In genomic region chr9:95554231-95555221, GRCm38 (mm10) we compare ENCODE assay signal across 20 mouse cellular contexts. TPM values are rescaled to one million over a fixed set of nuclear protein-coding genes. Genes with fewer than 3 reads are reported as not detected.
DNase-seq lines count a peak whose midpoint lies in the region; ATAC-seq and TF ChIP-seq lines count a peak whose summit lies in the region.
"Had no signal": no experiment of that assay in that cellular context is flagged by ENCODE, and none has a peak within 500 bp of the region (broad histone marks: within the 10 kb centered on the region; RNA-seq: fewer than 3 reads in every experiment).

No protein-coding gene starts in this region.

- H3K9me3 ChIP-seq in erythroblast, embryonic 14.5 days (ENCODE audit: control insufficient read depth, low read length): no peaks in the 10 kb centered on the region
- H3K9me3 ChIP-seq in liver, embryonic 15.5 days (replicated peaks): no peaks in the 10 kb centered on the region
- H3K9me3 ChIP-seq: forebrain, embryonic 13.5 days had no signal

- TF ChIP-seq CTCF in kidney, adult 2 months (conservative IDR thresholded peaks at IDR 0.05; ENCODE audit: insufficient read depth, insufficient read length, low read depth, low read length): no peak

- H3K9ac ChIP-seq in liver, embryonic 15.5 days: peak overlapping the region; percentile 15; the same call in 1 of the 2 replicates
- H3K9ac ChIP-seq: forebrain, embryonic 13.5 days had no signal

- H3K4me3 ChIP-seq in kidney, adult 2 months (ENCODE audit: insufficient read depth, low read depth, low read length): no peak overlapping the region
- H3K4me3 ChIP-seq in erythroblast, embryonic 14.5 days (replicated peaks): peak overlapping the region; percentile 4
- H3K4me3 ChIP-seq in liver, embryonic 15.5 days (replicated peaks): 0 out of 2 replicates have a peak overlapping the region, but pooled peaks have one; percentile 0
- H3K4me3 ChIP-seq: forebrain, embryonic 13.5 days had no signal

- H3K27me3 ChIP-seq in kidney, adult 2 months (replicated peaks; ENCODE audit: control insufficient read depth, insufficient read depth, low read length): no peaks in the 10 kb centered on the region
- peaks cover 27% of the 10 kb centered on the region for H3K27me3 ChIP-seq in erythroblast, embryonic 14.5 days (ENCODE audit: control insufficient read depth)
- H3K27me3 ChIP-seq in liver, embryonic 15.5 days: peaks cover 24% of the 10 kb centered on the region

- peak overlapping the region; percentile 57 for H3K4me2 ChIP-seq in liver, embryonic 15.5 days
- H3K4me2 ChIP-seq: forebrain, embryonic 13.5 days; heart, embryonic 11.5 days had no signal

- TF ChIP-seq POLR2A in kidney, adult 2 months (IDR thresholded peaks at IDR 0.05; ENCODE audit: low read depth, low read length): no peak

- WGBS in kidney, adult 2 months: 70% methylated on average over 18 of the region's 18 CpGs
- WGBS in liver, embryonic 15.5 days (ENCODE audit: insufficient replicate concordance): 39% methylated on average over 18 of the region's 18 CpGs

- DNase-seq in kidney, adult 2 months: peak; percentile 41
- no peak for DNase-seq in kidney, adult 9 months
- peak; percentile 47 to 78 for DNase-seq in spleen, postnatal 36 days (ENCODE audit: low spot score in 2 of 2)
- no peak for DNase-seq in gastrocnemius, adult 18-20 months (ENCODE audit: low spot score)
- no peak for DNase-seq in kidney, postnatal 36 days
- no peak for DNase-seq in thymus, postnatal 10 days (ENCODE audit: low spot score in 2 of 2)
- DNase-seq: adrenal gland, postnatal 14 days; cerebellum, adult 9-10 months; heart, postnatal 14 days; lung, adult 2 months; lung, postnatal 4 days; midbrain, embryonic 14.5 days; retina, postnatal 1 day; thymus, postnatal 36 days had no signal

- H3K4me1 ChIP-seq in kidney, adult 2 months (ENCODE audit: control insufficient read depth, insufficient read depth, low read length): peaks cover 17% of the 10 kb centered on the region; the same call in 1 of the 2 replicates
- H3K4me1 ChIP-seq in erythroblast, embryonic 14.5 days (ENCODE audit: control insufficient read depth): peaks cover 92% of the 10 kb centered on the region
- peaks cover 96% of the 10 kb centered on the region for H3K4me1 ChIP-seq in liver, embryonic 15.5 days (replicated peaks)

- no peaks in the 10 kb centered on the region for H3K36me3 ChIP-seq in kidney, adult 2 months (ENCODE audit: control insufficient read depth, insufficient read depth, low read length)
- H3K36me3 ChIP-seq in erythroblast, embryonic 14.5 days (ENCODE audit: control insufficient read depth): no peaks in the 10 kb centered on the region
- H3K36me3 ChIP-seq in liver, embryonic 15.5 days (replicated peaks): no peaks in the 10 kb centered on the region

- H3K27ac ChIP-seq in kidney, adult 2 months (ENCODE audit: insufficient read depth, low read depth, low read length): 0 out of 2 replicates have a peak overlapping the region, but pooled peaks have one; percentile 14
- H3K27ac ChIP-seq in liver, embryonic 15.5 days (replicated peaks): peak overlapping the region; percentile 90
- H3K27ac ChIP-seq: forebrain, embryonic 13.5 days had no signal

- ATAC-seq in liver, embryonic 15.5 days (ENCODE audit: insufficient read depth): peak; percentile 37
- ATAC-seq: forebrain, embryonic 13.5 days; hindbrain, embryonic 16.5 days; intestine, postnatal 0 days had no signal

RNA-seq across cellular contexts. Expression of gene Paqr9, which starts 4.9 kb away (rescaled TPM):
- polyA plus RNA-seq in kidney, adult 2 months (2012; rRNA removed): 33.3 and 48.2 TPM in 2 replicates
- polyA plus RNA-seq in erythroblast, embryonic 14.5 days (2012): 0.32 and 0.41 TPM in 2 replicates
- polyA plus RNA-seq in liver, embryonic 15.5 days (2015; fragmentation: Nextera tagmentation; extraction: Ambion mirVana): 13.3 and 14.9 TPM in 2 replicates
- total RNA-seq in gastrocnemius, adult 18-20 months (2021): 1 to 10 TPM; 2.0 to 3.2 TPM

RNA-seq across cellular contexts. Expression of gene U2surp, which starts 42.7 kb away (rescaled TPM):
- 3.0 and 4.8 TPM in 2 replicates for polyA plus RNA-seq in kidney, adult 2 months (2012; rRNA removed)
- 0.51 and 0.69 TPM in 2 replicates for polyA plus RNA-seq in erythroblast, embryonic 14.5 days (2012)
- polyA plus RNA-seq in liver, embryonic 15.5 days (2015; fragmentation: Nextera tagmentation; extraction: Ambion mirVana): 43.5 and 52.1 TPM in 2 replicates
- 10 to 100 TPM; 25.1 to 29.3 TPM for total RNA-seq in gastrocnemius, adult 18-20 months (2021)

Comparison
In these comparisons a context has a peak if more than half of its experiments do, and no peak if none do; other contexts are left out.
1. DNase-seq: peak in kidney, adult 2 months (single experiment) and spleen, postnatal 36 days (2 of 2); none in kidney, adult 9 months (single experiment), gastrocnemius, adult 18-20 months (single experiment), kidney, postnatal 36 days (0 of 2) and thymus, postnatal 10 days (0 of 2).
2. RNA of gene Paqr9, which starts 4.9 kb away (polyA plus RNA-seq): 33.3 to 48.2 TPM in kidney, adult 2 months and 13.3 to 14.9 TPM in liver, embryonic 15.5 days; 0.32 to 0.41 TPM in erythroblast, embryonic 14.5 days; every median in the first group is over 10 times any median in the second.